Mouse (Mus musculus): Measurements from ENCODE around the gene St7. TPM values are rescaled to one million over a fixed set of nuclear protein-coding genes. Genes with fewer than 3 reads are reported as not detected.

St7 gene
- total and polyA plus RNA-seq, 2 experiments from 2014 or later: 17.7 to 38.5 TPM

DNA sequence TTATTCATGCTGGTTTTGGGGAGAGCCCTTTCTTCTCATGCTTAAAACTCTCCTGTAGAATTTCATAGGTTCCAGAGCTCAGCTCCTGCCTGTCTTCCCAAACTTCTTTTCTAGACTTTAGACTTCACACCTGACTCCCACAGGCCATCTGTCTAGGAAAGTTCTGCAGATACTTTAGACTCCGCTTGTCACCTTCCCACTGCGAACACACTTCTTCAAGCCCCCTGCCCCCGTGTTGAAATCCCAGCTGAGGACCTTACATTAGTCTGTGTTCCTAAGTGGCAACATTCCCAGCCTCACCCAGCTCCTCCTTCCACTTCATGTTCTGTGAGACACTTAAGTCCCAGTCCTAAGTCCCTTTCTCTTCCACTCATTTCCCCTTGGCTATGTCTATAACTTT lies 221.6 kb downstream of the St7 start:
- H3K4me1 ChIP-seq (ENCODE audit: control insufficient read depth, insufficient read depth): no peaks in the 10 kb centered on the region
- H3K4me3 ChIP-seq (ENCODE audit: low read depth, low read length): no peak overlapping the region
- TF ChIP-seq EP300 (IDR thresholded peaks at IDR 0.05; ENCODE audit: low read depth) (no peak), CTCF (IDR thresholded peaks at IDR 0.05; ENCODE audit: low read depth) (no peak)
- 63% methylated on average over 3 of the region's 3 CpGs for WGBS
- peaks cover 10% of the 10 kb centered on the region; the same call in 1 of the 2 replicates for H3K36me3 ChIP-seq (replicated peaks; ENCODE audit: control insufficient read depth, insufficient read depth, low read length)
- H3K9ac ChIP-seq (replicated peaks; ENCODE audit: low read depth, low read length): no peak overlapping the region
- H3K9me3 ChIP-seq (replicated peaks; ENCODE audit: control insufficient read depth, low read length): no peaks in the 10 kb centered on the region
- no peaks in the 10 kb centered on the region for H3K27me3 ChIP-seq (ENCODE audit: control insufficient read depth, insufficient read depth, low read length)
- no peak overlapping the region for H3K4me2 ChIP-seq (ENCODE audit: low read depth, low read length)
- no peak overlapping the region for H3K27ac ChIP-seq (ENCODE audit: low read depth)
- ATAC-seq (ENCODE audit: insufficient read depth, low read depth) (no peak), DNase-seq (ENCODE audit: low spot score) (no peak)

- no peak overlapping the region for H3K4me2 ChIP-seq (ENCODE audit: low read depth, low read length)
- 93% methylated on average over 4 of the region's 4 CpGs for WGBS
- no peaks in the 10 kb centered on the region for H3K9me3 ChIP-seq (replicated peaks; ENCODE audit: control insufficient read depth, low read length)
- no peak overlapping the region for H3K27ac ChIP-seq (ENCODE audit: low read depth)
- ATAC-seq (ENCODE audit: insufficient read depth, low read depth) (no peak), DNase-seq (ENCODE audit: low spot score) (no peak)
- H3K36me3 ChIP-seq (replicated peaks; ENCODE audit: control insufficient read depth, insufficient read depth, low read length): peaks cover 16% of the 10 kb centered on the region
- H3K4me1 ChIP-seq (ENCODE audit: control insufficient read depth, insufficient read depth): no peaks in the 10 kb centered on the region
- TF ChIP-seq CTCF (IDR thresholded peaks at IDR 0.05; ENCODE audit: low read depth) (no peak), EP300 (IDR thresholded peaks at IDR 0.05; ENCODE audit: low read depth) (no peak)
- H3K27me3 ChIP-seq (ENCODE audit: control insufficient read depth, insufficient read depth, low read length): no peaks in the 10 kb centered on the region
- no peak overlapping the region for H3K4me3 ChIP-seq (ENCODE audit: low read depth, low read length)
- no peak overlapping the region for H3K9ac ChIP-seq (replicated peaks; ENCODE audit: low read depth, low read length)
These were observed 224.5 kb downstream of the St7 start for GRCm38 (mm10) chr6:17917233-17917632.

DNA sequence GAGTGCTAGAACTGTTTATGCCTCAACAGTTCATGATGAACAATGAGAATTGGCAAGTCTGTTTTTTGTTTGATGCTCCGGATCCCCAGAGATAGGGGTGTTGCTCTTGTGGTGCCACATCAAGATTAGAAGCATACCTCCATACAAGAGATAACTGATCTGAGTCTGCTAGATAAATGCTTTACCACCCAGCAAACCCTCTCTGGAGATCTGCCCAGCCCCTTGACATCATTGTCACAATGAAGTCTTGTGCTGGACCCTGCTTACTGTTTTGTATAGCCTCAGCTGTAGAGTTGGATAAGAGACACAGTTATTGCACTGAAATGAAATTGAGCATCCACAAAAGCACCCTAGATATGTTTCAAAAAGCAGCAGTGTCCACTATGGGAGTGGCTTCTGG lies 229.4 kb downstream of the St7 start:
- DNase-seq (ENCODE audit: low spot score) (no peak), ATAC-seq (ENCODE audit: insufficient read depth, low read depth) (no peak)
- no peak overlapping the region for H3K9ac ChIP-seq (replicated peaks; ENCODE audit: low read depth, low read length)
- H3K27ac ChIP-seq (ENCODE audit: low read depth): no peak overlapping the region
- H3K27me3 ChIP-seq (ENCODE audit: control insufficient read depth, insufficient read depth, low read length): no peaks in the 10 kb centered on the region
- no peak overlapping the region for H3K4me3 ChIP-seq (ENCODE audit: low read depth, low read length)
- H3K36me3 ChIP-seq (replicated peaks; ENCODE audit: control insufficient read depth, insufficient read depth, low read length): peaks cover 20% of the 10 kb centered on the region
- no peaks in the 10 kb centered on the region for H3K9me3 ChIP-seq (replicated peaks; ENCODE audit: control insufficient read depth, low read length)
- WGBS: 71% methylated on average over 1 of the region's 1 CpGs
- no peak for TF ChIP-seq EP300 (IDR thresholded peaks at IDR 0.05; ENCODE audit: low read depth)
- no peak for TF ChIP-seq CTCF (IDR thresholded peaks at IDR 0.05; ENCODE audit: low read depth)
- peaks cover 11% of the 10 kb centered on the region; the same call in 1 of the 2 replicates for H3K4me1 ChIP-seq (ENCODE audit: control insufficient read depth, insufficient read depth)
- no peak overlapping the region for H3K4me2 ChIP-seq (ENCODE audit: low read depth, low read length)

GRCm38 (mm10) chr6:17922967-17923366 lies 230.2 kb downstream of the St7 start:
- Histone ChIP-seq H3K4me3 (ENCODE audit: low read depth, low read length) (no peak overlapping the region), H3K9me3 (replicated peaks; ENCODE audit: control insufficient read depth, low read length) (no peaks in the 10 kb centered on the region), H3K36me3 (replicated peaks; ENCODE audit: control insufficient read depth, insufficient read depth, low read length) (peaks cover 20% of the 10 kb centered on the region), H3K27ac (ENCODE audit: low read depth) (no peak overlapping the region), H3K4me2 (ENCODE audit: low read depth, low read length) (no peak overlapping the region), H3K27me3 (ENCODE audit: control insufficient read depth, insufficient read depth, low read length) (no peaks in the 10 kb centered on the region), H3K4me1 (ENCODE audit: control insufficient read depth, insufficient read depth) (peaks cover 11% of the 10 kb centered on the region; the same call in 1 of the 2 replicates), H3K9ac (replicated peaks; ENCODE audit: low read depth, low read length) (no peak overlapping the region)
- no peak for ATAC-seq (ENCODE audit: insufficient read depth, low read depth)
- WGBS: 61% methylated on average over 3 of the region's 3 CpGs
- DNase-seq (ENCODE audit: low spot score): no peak
- TF ChIP-seq EP300 (IDR thresholded peaks at IDR 0.05; ENCODE audit: low read depth): no peak
- TF ChIP-seq CTCF (IDR thresholded peaks at IDR 0.05; ENCODE audit: low read depth): no peak

GRCm38 (mm10) chr6:17923370-17923769 lies 230.6 kb downstream of the St7 start:
- H3K4me2 ChIP-seq (ENCODE audit: low read depth, low read length): no peak overlapping the region
- ATAC-seq (ENCODE audit: insufficient read depth, low read depth) (no peak), DNase-seq (ENCODE audit: low spot score) (no peak)
- 27% methylated on average over 3 of the region's 3 CpGs for WGBS
- H3K4me1 ChIP-seq (ENCODE audit: control insufficient read depth, insufficient read depth): peaks cover 11% of the 10 kb centered on the region; the same call in 1 of the 2 replicates
- H3K9me3 ChIP-seq (replicated peaks; ENCODE audit: control insufficient read depth, low read length): no peaks in the 10 kb centered on the region
- peaks cover 20% of the 10 kb centered on the region for H3K36me3 ChIP-seq (replicated peaks; ENCODE audit: control insufficient read depth, insufficient read depth, low read length)
- no peaks in the 10 kb centered on the region for H3K27me3 ChIP-seq (ENCODE audit: control insufficient read depth, insufficient read depth, low read length)
- H3K4me3 ChIP-seq (ENCODE audit: low read depth, low read length): no peak overlapping the region
- H3K9ac ChIP-seq (replicated peaks; ENCODE audit: low read depth, low read length): no peak overlapping the region
- H3K27ac ChIP-seq (ENCODE audit: low read depth): no peak overlapping the region
- no peak for TF ChIP-seq EP300 (IDR thresholded peaks at IDR 0.05; ENCODE audit: low read depth)
- no peak for TF ChIP-seq CTCF (IDR thresholded peaks at IDR 0.05; ENCODE audit: low read depth)

DNA sequence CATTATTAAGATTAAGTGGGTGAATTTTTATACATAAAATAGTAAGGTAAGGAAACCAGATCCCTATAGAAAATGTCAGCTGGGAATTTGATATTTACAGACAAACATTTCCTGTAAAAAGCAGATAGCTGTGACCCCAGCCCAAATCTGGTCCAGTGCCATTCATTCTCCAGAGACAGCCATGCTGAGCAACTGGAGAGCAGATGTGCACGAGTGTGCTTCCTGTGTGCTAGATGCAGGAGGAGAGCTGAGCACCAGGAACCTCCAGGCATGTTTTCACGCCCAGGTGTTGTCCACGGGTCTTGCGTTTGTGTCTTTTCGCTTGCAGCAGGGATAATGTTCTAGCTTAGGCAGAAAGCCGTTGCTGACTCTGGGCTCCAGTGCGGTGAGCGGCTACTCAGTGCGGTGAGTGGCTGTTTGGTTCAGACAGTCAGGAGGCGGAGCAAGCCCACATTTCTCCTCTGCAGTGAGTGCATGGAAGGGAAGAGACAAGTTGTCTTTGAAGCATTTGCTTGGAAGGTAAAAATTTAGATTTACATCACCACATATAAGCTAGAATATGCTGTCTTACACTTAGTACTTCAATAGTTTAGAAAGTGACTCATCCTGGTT lies 231.3 kb downstream of the St7 start:
- no peak for TF ChIP-seq CTCF (IDR thresholded peaks at IDR 0.05; ENCODE audit: low read depth)
- no peak for TF ChIP-seq EP300 (IDR thresholded peaks at IDR 0.05; ENCODE audit: low read depth)
- ATAC-seq (ENCODE audit: insufficient read depth, low read depth): no peak
- WGBS: 80% methylated on average over 10 of the region's 10 CpGs

More for the DNA sequence above, 231.3 kb downstream of the St7 start:
- no peak for DNase-seq (ENCODE audit: low spot score)
- Histone ChIP-seq H3K36me3 (replicated peaks; ENCODE audit: control insufficient read depth, insufficient read depth, low read length) (peaks cover 19% of the 10 kb centered on the region), H3K27me3 (ENCODE audit: control insufficient read depth, insufficient read depth, low read length) (no peaks in the 10 kb centered on the region), H3K9me3 (replicated peaks; ENCODE audit: control insufficient read depth, low read length) (no peaks in the 10 kb centered on the region), H3K27ac (ENCODE audit: low read depth) (no peak overlapping the region), H3K4me2 (ENCODE audit: low read depth, low read length) (no peak overlapping the region), H3K9ac (replicated peaks; ENCODE audit: low read depth, low read length) (no peak overlapping the region), H3K4me3 (ENCODE audit: low read depth, low read length) (no peak overlapping the region), H3K4me1 (ENCODE audit: control insufficient read depth, insufficient read depth) (peaks cover 11% of the 10 kb centered on the region; the same call in 1 of the 2 replicates)

Measured in heart, postnatal 0 days (tissue).